17 mouse cellular contexts compared by ENCODE assay signal in the genomic region with DNA sequence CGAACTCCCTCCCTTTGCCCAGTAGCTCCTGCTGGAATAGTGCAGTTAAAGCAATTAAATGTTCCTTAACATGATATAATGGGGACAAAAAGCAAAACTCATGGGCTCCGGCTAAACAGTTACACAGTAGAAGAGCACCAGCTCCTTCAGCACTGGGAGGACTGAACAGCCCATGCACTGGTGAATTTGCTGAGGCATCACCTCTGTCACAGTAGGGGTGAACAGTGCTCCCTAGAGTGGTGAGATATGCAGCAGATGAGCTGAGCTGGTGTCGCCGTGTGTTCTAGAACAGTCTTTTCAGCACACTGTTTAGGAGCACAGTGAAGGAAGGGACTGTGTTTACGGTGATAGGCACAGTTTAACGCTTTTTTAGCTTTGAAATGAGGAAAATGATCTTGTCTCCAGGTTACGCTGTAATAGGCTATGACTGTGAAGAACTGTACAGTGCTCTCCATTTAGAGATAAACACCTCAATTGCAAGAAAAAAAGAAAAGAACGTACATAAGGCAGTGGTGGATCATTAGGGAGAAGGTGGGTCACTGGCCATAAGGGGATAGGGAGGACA.
A peak's percentile ranks its signal among the peaks of the same experiment; 100 is the strongest.
DNase-seq lines count a peak whose midpoint lies in the region; ATAC-seq and TF ChIP-seq lines count a peak whose summit lies in the region.
"Had no signal": no experiment of that assay in that cellular context is flagged by ENCODE, and none has a peak within 500 bp of the region (broad histone marks: within the 10 kb centered on the region; RNA-seq: fewer than 3 reads in every experiment).

No protein-coding gene starts in this region.

- DNase-seq in spleen, adult 2 months (ENCODE audit: low read depth in 1 of 2, low spot score in 2 of 2): no peak
- no peak for DNase-seq in spleen, adult 18-20 months
- DNase-seq in liver, embryonic 13.5 days: no peak
- no peak for DNase-seq in urinary bladder, postnatal 25 days (ENCODE audit: low spot score)
- DNase-seq in left cerebral cortex, postnatal 10 days (ENCODE audit: extremely low spot score in 1 of 2, low spot score in 2 of 2): no peak
- no peak for DNase-seq in left cerebral cortex, postnatal 25 days (ENCODE audit: low spot score in 2 of 2)
- DNase-seq: cerebellum, postnatal 10 days; heart, postnatal 36 days; lung, adult 18-20 months; midbrain, embryonic 14.5 days; right cerebral cortex, postnatal 25 days had no signal

- peak; percentile 52; the same call in 1 of the 2 replicates for ATAC-seq in liver, embryonic 13.5 days (ENCODE audit: low read depth)
- ATAC-seq: forebrain, embryonic 15.5 days; Patski had no signal

- H3K27ac ChIP-seq in spleen, adult 2 months (ENCODE audit: insufficient read depth, low read length): peak overlapping the region; percentile 91
- H3K27ac ChIP-seq in liver, embryonic 13.5 days: 0 out of 2 replicates have a peak overlapping the region, but pooled peaks have one; percentile 9
- peak overlapping the region; percentile 68 for H3K27ac ChIP-seq in small intestine, adult 2 months (ENCODE audit: insufficient read depth, low read depth, low read length)
- H3K27ac ChIP-seq: forebrain, embryonic 15.5 days; kidney, postnatal 0 days; neural tube, embryonic 12.5 days; stomach, embryonic 15.5 days had no signal

- no peaks in the 10 kb centered on the region for H3K27me3 ChIP-seq in spleen, adult 2 months (ENCODE audit: control insufficient read depth, insufficient read depth, low read length)
- H3K27me3 ChIP-seq in liver, embryonic 13.5 days: no peaks in the 10 kb centered on the region
- no peaks in the 10 kb centered on the region for H3K27me3 ChIP-seq in small intestine, adult 2 months (ENCODE audit: control insufficient read depth, insufficient read depth, low read length)
- H3K27me3 ChIP-seq: forebrain, embryonic 15.5 days; neural tube, embryonic 12.5 days; Patski; stomach, embryonic 15.5 days had no signal

- peaks cover 19% of the 10 kb centered on the region; the same call in 1 of the 2 replicates for H3K4me1 ChIP-seq in spleen, adult 2 months (ENCODE audit: control insufficient read depth, insufficient read depth, insufficient read length)
- peaks cover 44% of the 10 kb centered on the region for H3K4me1 ChIP-seq in liver, embryonic 13.5 days (replicated peaks)
- H3K4me1 ChIP-seq in small intestine, adult 2 months (ENCODE audit: control insufficient read depth, insufficient read depth, insufficient read length, low read length): peaks cover 13% of the 10 kb centered on the region
- H3K4me1 ChIP-seq: forebrain, embryonic 15.5 days; neural tube, embryonic 12.5 days had no signal

- intact Hi-C loops in left cerebral cortex, postnatal 10 days (cut with DNase I): no loop called here
- intact Hi-C loops in left cerebral cortex, postnatal 25 days (cut with DNase I): no loop called here

- H3K9me3 ChIP-seq in liver, embryonic 13.5 days (replicated peaks): no peaks in the 10 kb centered on the region
- H3K9me3 ChIP-seq: forebrain, embryonic 15.5 days; neural tube, embryonic 12.5 days; stomach, embryonic 15.5 days had no signal

- no peak overlapping the region for H3K4me2 ChIP-seq in liver, embryonic 13.5 days
- H3K4me2 ChIP-seq: forebrain, embryonic 15.5 days; neural tube, embryonic 12.5 days; stomach, embryonic 15.5 days had no signal

- TF ChIP-seq CTCF in spleen, adult 2 months (IDR thresholded peaks at IDR 0.05; ENCODE audit: extremely low read depth, insufficient read depth, insufficient read length, insufficient replicate concordance): no peak
- TF ChIP-seq CTCF in small intestine, adult 2 months (IDR thresholded peaks at IDR 0.05; ENCODE audit: extremely low read depth, insufficient read length, insufficient replicate concordance, low read depth, low read length): no peak

- TF ChIP-seq POLR2A in spleen, adult 2 months (IDR thresholded peaks at IDR 0.05; ENCODE audit: low read depth, low read length): no peak
- no peak for TF ChIP-seq POLR2A in small intestine, adult 2 months (IDR thresholded peaks at IDR 0.05; ENCODE audit: low read depth, low read length)

- 55% methylated on average over 8 of the region's 8 CpGs for WGBS in spleen, adult 2 months
- 56% methylated on average over 8 of the region's 8 CpGs for whole genome bisulfite sequencing in liver, embryonic 13.5 days (ENCODE audit: insufficient replicate concordance)
- 88% methylated on average over 8 of the region's 8 CpGs for WGBS in small intestine, adult 2 months

- H3K9ac ChIP-seq in liver, embryonic 13.5 days: no peak overlapping the region
- H3K9ac ChIP-seq: forebrain, embryonic 15.5 days; neural tube, embryonic 12.5 days; stomach, embryonic 15.5 days had no signal

- no peaks in the 10 kb centered on the region for H3K36me3 ChIP-seq in spleen, adult 2 months (ENCODE audit: control insufficient read depth, insufficient read depth, low read length)
- H3K36me3 ChIP-seq in liver, embryonic 13.5 days: no peaks in the 10 kb centered on the region
- no peaks in the 10 kb centered on the region for H3K36me3 ChIP-seq in small intestine, adult 2 months (ENCODE audit: control insufficient read depth, insufficient read depth, low read length)
- H3K36me3 ChIP-seq: forebrain, embryonic 15.5 days; neural tube, embryonic 12.5 days; stomach, embryonic 15.5 days had no signal

- H3K4me3 ChIP-seq in spleen, adult 2 months (ENCODE audit: extremely low read depth, insufficient read depth, insufficient read length): no peak overlapping the region
- no peak overlapping the region for H3K4me3 ChIP-seq in liver, embryonic 13.5 days (replicated peaks)
- no peak overlapping the region for H3K4me3 ChIP-seq in small intestine, adult 2 months (ENCODE audit: low read depth, low read length)
- H3K4me3 ChIP-seq: forebrain, embryonic 15.5 days; neural tube, embryonic 12.5 days; stomach, embryonic 15.5 days had no signal

Comparison
In these comparisons a context has a peak if more than half of its experiments do, and no peak if none do; other contexts are left out.
1. H3K27ac ChIP-seq: peak in every context shown above with its lines; median percentile 91 in spleen, adult 2 months; 68 in small intestine, adult 2 months; 9 in liver, embryonic 13.5 days.